Mouse (Mus musculus): Measurements from ENCODE around the gene Efcab10.

- no peak for TF ChIP-seq TCF12 (IDR thresholded peaks at IDR 0.05; ENCODE audit: low read depth, low read length)
- TF ChIP-seq HCFC1 (IDR thresholded peaks at IDR 0.05; ENCODE audit: low read depth, low read length) = no peak
- no peak for TF ChIP-seq POLR2A (IDR thresholded peaks at IDR 0.05; ENCODE audit: low read depth, low read length)
- no peak for TF ChIP-seq CTCF (conservative IDR thresholded peaks at IDR 0.05 in 1 of 2, IDR thresholded peaks at IDR 0.05 in 1 of 2; ENCODE audit: low read depth in 2 of 2, low read length in 2 of 2)
- TF ChIP-seq ZNF384 (IDR thresholded peaks at IDR 0.05; ENCODE audit: low read depth, low read length) = no peak
- no peak for TF ChIP-seq KAT2A (IDR thresholded peaks at IDR 0.05; ENCODE audit: insufficient replicate concordance, low read length)
- TF ChIP-seq ETS1 (conservative IDR thresholded peaks at IDR 0.05; ENCODE audit: low read depth, low read length) = no peak
These were observed 48.8 kb upstream of the Efcab10 start for GRCm38 (mm10) chr12:33345773-33346435.
